Mouse (Mus musculus) olfactory bulb, adult 2 months (tissue): ENCODE results near the gene Slc4a2.

Source experiments
- CTCF ChIP-seq: fragments of 200-500 bp; IDR thresholded peaks from 2 replicates; pipeline ENCODE4 v1.5.1; 2012; ENCODE audit warnings: low read depth, mild to moderate bottlenecking, low read length, moderate library complexity; ENCODE audit not compliant: insufficient read depth
- POLR2A ChIP-seq: fragments of 200-500 bp; IDR thresholded peaks from 2 replicates; pipeline ENCODE4 v1.6.1; 2012; ENCODE audit warnings: mild to moderate bottlenecking, low read depth, low read length, moderate library complexity; ENCODE audit not compliant: insufficient read depth

DNA sequence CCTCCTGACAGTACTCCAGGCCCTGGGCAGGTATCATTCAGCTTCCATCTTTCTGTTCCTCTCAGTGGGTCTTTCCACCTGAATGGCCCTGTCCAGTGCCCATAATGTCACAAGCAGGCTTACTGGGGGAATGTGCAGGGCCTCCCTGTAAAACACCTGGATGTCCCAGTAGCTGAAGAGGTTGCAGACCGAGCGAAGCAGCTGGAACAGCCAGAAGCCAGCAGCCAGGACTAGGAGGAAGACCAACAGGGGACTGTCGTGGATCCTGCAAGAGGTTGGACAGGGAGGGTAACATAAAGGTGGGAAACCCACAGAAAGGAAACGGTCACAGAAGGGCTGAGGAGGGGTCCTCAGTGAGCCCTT lies 34.0 kb upstream of the Slc4a2 start:
- TF ChIP-seq CTCF (no peak), POLR2A (no peak)
